Mouse (Mus musculus) kidney, embryonic 16.5 days (tissue): ENCODE measurements around the gene Mob1b. TPM values are rescaled to one million over a fixed set of nuclear protein-coding genes. Genes with fewer than 3 reads are reported as not detected.

ENCODE experiments used
- ATAC-seq: fragments of 200-750 bp; cut with Nextera tagmentation; 2 replicates; pipeline ENCODE4 v1.8.0; 2017; ENCODE audit warnings: moderate TSS enrichment; ENCODE audit not compliant: low FRiP score, low TSS enrichment
- H3K27ac ChIP-seq: fragments of 300-500 bp; sonication (generic); 2 replicates; pipeline ENCODE4 v1.5.1; 2014; ENCODE audit warnings: low read length
- H3K27me3 ChIP-seq: fragments of 300-500 bp; sonication (generic); 2 replicates; pipeline ENCODE4 v1.6.1; 2014; ENCODE audit warnings: low read length, control low read depth, mixed read lengths; ENCODE audit not compliant: insufficient read depth
- H3K36me3 ChIP-seq: fragments of 300-500 bp; sonication (generic); 2 replicates; pipeline ENCODE4 v1.6.1; 2014; ENCODE audit warnings: low read length, control low read depth, mixed read lengths; ENCODE audit not compliant: insufficient read depth
- H3K4me1 ChIP-seq: fragments of 300-500 bp; sonication (generic); 2 replicates; pipeline ENCODE4 v1.6.1; 2014; ENCODE audit warnings: low read length, control low read depth, mixed read lengths; ENCODE audit not compliant: insufficient read depth
- H3K4me2 ChIP-seq: fragments of 300-500 bp; sonication (generic); replicated peaks from 2 replicates; pipeline ENCODE4 v1.6.1; 2014; ENCODE audit warnings: low read depth, low read length
- H3K4me3 ChIP-seq: fragments of 300-500 bp; sonication (generic); 2 replicates; pipeline ENCODE4 v1.5.1; 2014; ENCODE audit warnings: mild to moderate bottlenecking, low read length
- H3K9ac ChIP-seq: fragments of 300-500 bp; sonication (generic); replicated peaks from 2 replicates; pipeline ENCODE4 v1.6.1; 2014; ENCODE audit warnings: low read length
- H3K9me3 ChIP-seq: fragments of 300-500 bp; sonication (generic); 2 replicates; pipeline ENCODE4 v1.6.1; 2016; ENCODE audit warnings: low read length, control low read depth
- WGBS: fragments of 180-500 bp; shearing (Covaris S2); extraction: QIAGEN DNeasy Blood & Tissue Kit; methylation state at CpG from one replicate; pipeline ENCODE4 v1.1.7; 2014; 5-methylcytosine and 5-hydroxymethylcytosine counted together
- polyA plus RNA-seq: library from polyadenylated mRNA; unstranded; fragments of >200 nt; fragmentation: Nextera tagmentation; extraction: Ambion mirVana; gene quantifications from 2 replicates; pipeline ENCODE4 v1.2.1, GENCODE M21; 2015

Gene Mob1b
- polyA plus RNA-seq, 1 experiment from 2014 or later = 10.3 TPM

GRCm38 (mm10) chr5:88685745-88686299, 34.8 kb upstream of the Mob1b start:
- Histone ChIP-seq H3K27me3 (peaks cover 20% of the 10 kb centered on the region), H3K4me1 (no peaks in the 10 kb centered on the region), H3K36me3 (no peaks in the 10 kb centered on the region), H3K4me2 (no peak overlapping the region), H3K9ac (no peak overlapping the region), H3K27ac (no peak overlapping the region), H3K9me3 (no peaks in the 10 kb centered on the region), H3K4me3 (no peak overlapping the region)
- ATAC-seq = no peak
- 63% methylated on average over 6 of the region's 6 CpGs for WGBS

- no peak overlapping the region for H3K27ac ChIP-seq
- H3K36me3 ChIP-seq = no peaks in the 10 kb centered on the region
- no peak for ATAC-seq
- H3K4me1 ChIP-seq = no peaks in the 10 kb centered on the region
- no peak overlapping the region for H3K4me2 ChIP-seq
- no peak overlapping the region for H3K9ac ChIP-seq
- peaks cover 20% of the 10 kb centered on the region for H3K27me3 ChIP-seq
- no peaks in the 10 kb centered on the region for H3K9me3 ChIP-seq
- no peak overlapping the region for H3K4me3 ChIP-seq
- WGBS = 78% methylated on average over 8 of the region's 8 CpGs
These were observed 32.7 kb upstream of the Mob1b start for GRCm38 (mm10) chr5:88687996-88688406.

- no peak overlapping the region for H3K4me2 ChIP-seq
- H3K9ac ChIP-seq = no peak overlapping the region
- 70% methylated on average over 15 of the region's 15 CpGs for WGBS
- H3K36me3 ChIP-seq = no peaks in the 10 kb centered on the region
- no peak overlapping the region for H3K27ac ChIP-seq
- no peak for ATAC-seq
- no peaks in the 10 kb centered on the region for H3K9me3 ChIP-seq
- peaks cover 18% of the 10 kb centered on the region for H3K27me3 ChIP-seq
- no peak overlapping the region for H3K4me3 ChIP-seq
- H3K4me1 ChIP-seq = no peaks in the 10 kb centered on the region
These were observed 32.0 kb upstream of the Mob1b start for GRCm38 (mm10) chr5:88688583-88689187.

GRCm38 (mm10) chr5:88689279-88689938, 31.2 kb upstream of the Mob1b start:
- Histone ChIP-seq H3K4me3 (no peak overlapping the region), H3K9me3 (no peaks in the 10 kb centered on the region), H3K27me3 (peaks cover 15% of the 10 kb centered on the region), H3K4me2 (no peak overlapping the region), H3K36me3 (no peaks in the 10 kb centered on the region), H3K9ac (no peak overlapping the region), H3K27ac (no peak overlapping the region), H3K4me1 (no peaks in the 10 kb centered on the region)
- WGBS = 77% methylated on average over 3 of the region's 3 CpGs
- ATAC-seq = peak; percentile 63; the same call in 1 of the 2 replicates

GRCm38 (mm10) chr5:88690681-88691505, 29.8 kb upstream of the Mob1b start:
- Histone ChIP-seq H3K4me2 (no peak overlapping the region), H3K27ac (no peak overlapping the region), H3K9me3 (no peaks in the 10 kb centered on the region), H3K9ac (no peak overlapping the region), H3K4me3 (no peak overlapping the region), H3K4me1 (no peaks in the 10 kb centered on the region), H3K36me3 (no peaks in the 10 kb centered on the region), H3K27me3 (peaks cover 5% of the 10 kb centered on the region; the same call in 1 of the 2 replicates)
- whole genome bisulfite sequencing = 42% methylated on average over 10 of the region's 10 CpGs
- ATAC-seq = no peak

- Histone ChIP-seq H3K27ac (no peak overlapping the region), H3K4me1 (no peaks in the 10 kb centered on the region), H3K4me2 (no peak overlapping the region), H3K9ac (no peak overlapping the region), H3K9me3 (no peaks in the 10 kb centered on the region), H3K27me3 (no peaks in the 10 kb centered on the region), H3K4me3 (no peak overlapping the region), H3K36me3 (no peaks in the 10 kb centered on the region)
- 68% methylated on average over 6 of the region's 6 CpGs for WGBS
- no peak for ATAC-seq
These were observed 29.1 kb upstream of the Mob1b start for GRCm38 (mm10) chr5:88691506-88692095.

- H3K4me3 ChIP-seq = no peak overlapping the region
- no peaks in the 10 kb centered on the region for H3K9me3 ChIP-seq
- no peak overlapping the region for H3K4me2 ChIP-seq
- H3K27me3 ChIP-seq = no peaks in the 10 kb centered on the region
- ATAC-seq = no peak
- WGBS = 88% methylated on average over 4 of the region's 4 CpGs
- H3K36me3 ChIP-seq = no peaks in the 10 kb centered on the region
- H3K27ac ChIP-seq = no peak overlapping the region
- no peaks in the 10 kb centered on the region for H3K4me1 ChIP-seq
- no peak overlapping the region for H3K9ac ChIP-seq
These were observed 28.1 kb upstream of the Mob1b start for GRCm38 (mm10) chr5:88692586-88692985.

- Histone ChIP-seq H3K27me3 (no peaks in the 10 kb centered on the region), H3K4me3 (no peak overlapping the region), H3K36me3 (no peaks in the 10 kb centered on the region), H3K9ac (no peak overlapping the region), H3K27ac (no peak overlapping the region), H3K4me2 (no peak overlapping the region), H3K4me1 (no peaks in the 10 kb centered on the region), H3K9me3 (no peaks in the 10 kb centered on the region)
- ATAC-seq = no peak
These were observed 27.6 kb upstream of the Mob1b start for GRCm38 (mm10) chr5:88693057-88693456.

- no peak for ATAC-seq
- Histone ChIP-seq H3K9me3 (no peaks in the 10 kb centered on the region), H3K4me3 (no peak overlapping the region), H3K36me3 (no peaks in the 10 kb centered on the region), H3K27ac (no peak overlapping the region), H3K4me1 (no peaks in the 10 kb centered on the region), H3K27me3 (no peaks in the 10 kb centered on the region), H3K4me2 (no peak overlapping the region), H3K9ac (no peak overlapping the region)
- 86% methylated on average over 5 of the region's 5 CpGs for WGBS
These were observed 23.4 kb upstream of the Mob1b start for GRCm38 (mm10) chr5:88697291-88697690.
